Mouse (Mus musculus) ES-E14 (cell line): ENCODE results near the gene Sh3kbp1.

Experiments
- HCFC1 ChIP-seq: IDR thresholded peaks from 2 replicates; pipeline ENCODE4 v1.6.1; 2012; ENCODE audit warnings: low read length, inconsistent platforms, borderline replicate concordance; ENCODE audit not compliant: insufficient read depth
- MAFK ChIP-seq: IDR thresholded peaks from 2 replicates; pipeline ENCODE4 v1.6.1; 2014; ENCODE audit warnings: mild to moderate bottlenecking, low read depth, low read length, inconsistent platforms; ENCODE audit not compliant: insufficient read depth
- ZC3H11A ChIP-seq: IDR thresholded peaks from 2 replicates; pipeline ENCODE4 v1.6.1; 2012; ENCODE audit warnings: low read depth, mild to moderate bottlenecking, inconsistent platforms, low read length, borderline replicate concordance
- ZNF384 ChIP-seq: IDR thresholded peaks from 2 replicates; pipeline ENCODE4 v1.6.1; 2012; ENCODE audit warnings: low read depth, low read length, inconsistent platforms

DNA sequence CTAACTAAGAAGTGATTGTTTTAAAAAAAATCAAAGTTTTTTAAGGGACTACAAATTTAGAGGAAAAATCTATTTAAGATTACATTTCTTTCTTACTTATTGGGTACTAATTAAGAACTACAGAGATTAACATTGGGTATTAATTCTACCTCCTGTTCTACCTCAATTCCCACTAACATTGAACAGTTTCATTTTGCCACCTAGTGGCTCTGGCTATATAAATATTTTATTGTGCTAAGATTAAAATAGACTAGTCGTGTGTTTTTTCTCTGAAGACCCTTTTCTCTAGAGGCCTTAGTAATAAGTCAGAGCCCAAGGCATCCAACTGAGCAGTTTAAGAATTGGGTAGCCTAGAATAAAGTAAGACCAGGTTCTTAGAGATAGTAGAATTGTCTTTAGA is 288.1 kb downstream of the Sh3kbp1 start:
- TF ChIP-seq ZNF384 (no peak), ZC3H11A (no peak), MAFK (no peak), HCFC1 (no peak)
